Mouse (Mus musculus): Measurements from ENCODE around the gene Cacna2d4.
"Not testable (repeated sequence)": the region's sequence is repeated elsewhere in the genome, so short reads cannot be mapped to it uniquely, and the experiment has no call there.

The Cacna2d4 gene

DNA sequence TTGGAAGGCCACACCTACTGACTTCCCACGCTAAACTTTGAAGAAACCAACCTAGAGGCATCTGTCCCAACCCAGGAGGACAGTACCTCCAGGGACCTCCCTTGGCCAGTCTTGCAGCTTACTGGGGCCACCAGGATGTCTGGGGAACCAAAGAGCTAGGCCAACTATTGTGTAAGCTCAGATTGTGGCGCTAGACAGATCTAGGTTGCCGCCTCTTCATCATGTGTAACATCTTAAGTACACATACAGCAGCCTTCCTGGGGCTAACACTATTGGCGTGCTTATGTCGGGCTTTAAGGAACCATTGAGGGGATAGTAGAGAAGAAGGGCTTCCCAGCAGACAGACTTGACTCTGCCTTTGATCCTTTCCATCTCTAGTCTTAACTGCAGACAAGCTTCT is 111.5 kb downstream of the Cacna2d4 start:
- DNase-seq, result no peak

DNA sequence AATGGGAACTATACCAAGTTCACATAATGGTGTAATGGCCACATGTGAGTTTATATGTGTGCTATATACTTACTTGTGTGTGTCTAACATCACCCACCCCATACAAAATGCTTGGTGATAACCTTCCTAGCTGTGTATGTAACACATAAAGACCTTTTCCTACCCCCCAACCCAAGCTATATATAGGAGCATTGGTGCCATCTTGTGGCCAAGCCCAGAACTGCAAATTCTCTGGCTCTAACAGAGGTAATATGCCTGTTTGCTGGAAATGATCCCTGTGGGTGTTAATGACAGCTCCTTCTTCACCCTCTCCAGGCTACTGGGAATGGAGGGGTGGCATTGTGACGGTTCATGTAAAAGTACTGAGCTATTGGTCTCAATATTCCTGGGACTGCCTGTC is 111.9 kb downstream of the Cacna2d4 start:
- DNase-seq, result peak; percentile 95 to 98

DNA sequence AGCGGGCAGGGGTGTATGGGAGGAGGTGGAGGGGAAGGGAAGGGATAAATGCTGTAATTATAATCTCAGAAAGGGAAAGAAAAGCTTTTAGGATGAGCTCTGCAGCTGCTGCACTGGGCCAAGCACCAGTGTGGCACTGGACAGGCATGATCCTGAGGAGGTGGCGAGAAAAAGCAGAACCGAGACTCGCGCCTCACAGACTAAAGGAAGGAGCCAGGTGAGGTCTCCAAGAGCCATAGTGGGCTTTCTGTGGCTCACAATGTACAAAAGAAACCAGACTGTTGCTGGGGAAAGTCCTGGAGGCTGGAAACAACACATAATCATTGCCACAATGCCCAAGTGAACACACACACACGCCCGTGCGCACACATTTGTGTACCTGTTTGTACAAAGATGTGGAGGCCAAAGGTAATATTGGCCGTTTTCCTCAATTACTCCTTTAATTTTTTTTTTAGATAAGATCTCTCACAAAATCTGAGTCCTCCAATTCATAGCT is 114.4 kb downstream of the Cacna2d4 start:
- DNase-seq, result no peak

DNA sequence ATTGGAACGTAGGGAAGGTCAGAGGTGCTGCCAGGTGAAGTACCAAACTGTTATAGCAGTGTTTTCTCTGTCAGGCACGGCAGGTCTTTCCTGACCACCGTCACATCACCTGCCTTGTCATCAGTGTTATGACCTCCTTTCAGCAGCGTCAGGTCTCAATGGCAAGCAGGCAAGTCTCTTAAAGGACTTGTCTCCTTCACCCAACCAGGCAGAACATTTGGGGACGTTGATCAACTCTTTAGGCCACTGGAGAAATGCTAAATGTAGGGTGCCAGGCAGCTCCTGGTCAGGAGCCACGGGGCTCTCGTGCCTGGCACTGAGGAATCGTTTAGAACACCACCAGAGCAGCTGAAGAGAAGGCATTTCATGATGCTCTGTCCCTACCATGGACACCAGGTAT is 115.3 kb downstream of the Cacna2d4 start:
- DNase-seq, result no peak

GRCm38 (mm10) chr6:119352501-119352900 is 116.2 kb downstream of the Cacna2d4 start:
- DNase-seq, result no peak

- no peak for DNase-seq
These were observed 121.8 kb downstream of the Cacna2d4 start for GRCm38 (mm10) chr6:119358020-119358571.

DNA sequence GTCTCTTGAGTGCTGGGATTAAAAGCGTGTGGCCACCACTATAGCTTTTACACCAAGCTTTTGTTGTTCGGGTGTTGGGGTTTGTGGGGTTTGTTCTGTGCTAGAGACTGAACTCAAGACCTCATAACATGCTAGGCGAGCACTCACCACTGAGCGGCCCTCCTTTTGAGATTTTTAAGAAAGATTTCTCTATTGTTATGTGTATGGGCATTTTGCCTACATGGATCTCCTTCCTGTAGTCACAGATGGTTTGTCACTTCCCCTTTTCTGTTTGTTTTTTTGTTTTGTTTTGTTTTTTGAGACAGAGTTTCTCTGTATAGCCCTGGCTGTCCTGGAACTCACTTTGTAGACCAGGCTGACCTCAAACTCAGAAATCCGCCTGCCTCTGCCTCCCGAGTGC is 123.9 kb downstream of the Cacna2d4 start:
- not testable (repeated sequence) for DNase-seq

DNA sequence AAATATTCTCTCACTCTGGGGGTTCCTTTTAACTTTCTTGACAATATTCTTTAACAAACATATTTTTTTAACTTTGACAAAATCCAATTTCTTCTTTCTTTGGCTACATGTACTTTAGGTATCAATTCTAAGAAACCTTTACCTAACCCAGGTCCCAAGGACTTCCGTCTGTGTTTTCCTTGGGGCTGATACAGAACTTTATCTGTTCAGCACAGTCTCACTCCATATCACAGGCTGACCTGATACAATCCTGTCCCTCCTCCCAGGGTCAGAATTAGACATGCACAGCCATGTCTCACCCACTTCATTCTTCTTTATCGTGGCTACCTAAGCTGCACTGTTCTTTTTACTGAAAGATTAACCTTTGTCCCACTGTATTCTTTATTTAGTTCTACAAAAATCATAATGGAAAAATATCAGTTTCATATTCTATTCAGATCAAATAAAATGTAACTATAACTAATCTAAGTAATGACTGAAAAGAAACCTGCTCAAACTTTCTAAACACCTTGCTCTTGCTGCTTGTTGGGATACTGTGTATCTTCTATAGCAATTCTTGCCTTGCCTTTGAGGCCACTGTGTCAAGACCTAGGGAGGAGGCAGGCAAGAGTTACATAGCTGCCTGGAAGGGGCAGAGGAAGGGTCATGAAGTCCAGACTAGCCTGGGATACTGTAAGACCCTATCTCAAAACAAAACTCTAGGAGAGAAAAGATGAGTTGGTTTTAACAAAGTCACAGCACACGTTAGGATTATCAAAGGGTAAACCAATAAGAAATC is 124.8 kb downstream of the Cacna2d4 start:
- no peak for DNase-seq

- no peak for DNase-seq
These were observed 127.3 kb downstream of the Cacna2d4 start for GRCm38 (mm10) chr6:119363593-119363992.

DNA sequence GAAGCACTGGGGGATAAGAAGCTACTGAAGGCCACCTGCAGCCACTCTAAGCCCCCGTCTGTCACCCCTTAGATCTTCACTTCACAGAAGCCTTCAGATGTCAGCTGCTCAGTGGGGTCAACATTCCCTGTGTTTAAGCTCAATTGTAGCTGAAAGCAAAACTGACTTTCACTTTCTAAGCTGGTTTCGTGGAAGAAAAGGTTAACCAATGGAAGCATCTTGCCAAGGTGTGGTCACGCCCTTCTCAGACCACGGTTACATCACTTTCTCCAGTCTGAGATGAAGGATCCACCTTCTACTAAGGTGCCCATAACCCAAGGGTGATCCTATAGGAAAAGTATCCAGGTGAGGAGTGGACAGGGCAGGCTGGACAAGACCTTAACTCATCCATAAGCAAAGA is 130.5 kb downstream of the Cacna2d4 start:
- not testable (repeated sequence) for DNase-seq

GRCm38 (mm10) chr6:119367382-119367781 is 131.1 kb downstream of the Cacna2d4 start:
- DNase-seq, result no peak

GRCm38 (mm10) chr6:119371624-119372023 is 135.3 kb downstream of the Cacna2d4 start:
- DNase-seq, result no peak

GRCm38 (mm10) chr6:119372237-119372636 is 135.9 kb downstream of the Cacna2d4 start:
- no peak for DNase-seq

GRCm38 (mm10) chr6:119373000-119373705 is 136.8 kb downstream of the Cacna2d4 start:
- DNase-seq, result no peak

DNA sequence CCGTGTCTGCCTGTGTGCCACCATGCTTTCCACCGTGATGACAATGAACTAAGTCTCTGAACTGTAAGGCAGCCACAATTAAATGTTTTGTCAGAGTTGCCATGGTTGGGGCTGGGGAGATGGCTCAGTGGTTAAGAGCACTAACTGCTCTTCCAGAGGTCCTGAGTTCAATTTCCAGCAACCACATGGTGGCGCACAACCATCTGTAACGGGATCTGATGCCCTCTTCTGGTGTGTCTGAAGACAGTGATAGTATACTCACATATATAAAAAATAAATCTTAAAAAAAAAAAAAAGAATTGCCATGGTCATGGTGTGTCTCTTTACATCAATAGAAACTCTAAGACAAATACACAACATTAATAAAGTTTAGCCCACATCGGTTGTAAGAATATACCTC is 138.7 kb downstream of the Cacna2d4 start:
- no peak for DNase-seq

DNA sequence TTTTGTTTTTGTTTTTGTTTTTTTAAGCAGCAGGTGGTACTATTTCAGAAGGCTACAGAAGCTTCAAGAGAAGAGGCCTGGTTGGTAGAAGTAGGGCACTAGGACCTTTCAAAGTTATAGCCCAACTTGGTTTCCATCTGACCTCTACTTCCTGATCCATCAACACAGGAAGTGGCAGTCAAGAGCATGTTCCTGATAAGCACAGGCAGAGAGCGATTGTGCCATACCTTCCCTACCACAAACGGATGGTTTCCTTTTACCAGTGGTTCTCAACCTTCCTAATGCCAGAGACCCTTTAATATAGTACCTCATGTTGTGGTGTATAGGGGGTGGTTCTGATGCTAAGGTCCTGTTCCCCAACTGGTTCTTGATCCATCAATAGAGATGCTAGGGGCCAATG is 141.3 kb downstream of the Cacna2d4 start:
- no peak for DNase-seq

GRCm38 (mm10) chr6:119378631-119379030 is 142.3 kb downstream of the Cacna2d4 start:
- DNase-seq, result no peak

GRCm38 (mm10) chr6:119385668-119386067 is 149.3 kb downstream of the Cacna2d4 start:
- no peak for DNase-seq

GRCm38 (mm10) chr6:119386421-119386820 is 150.1 kb downstream of the Cacna2d4 start:
- no peak for DNase-seq

DNA sequence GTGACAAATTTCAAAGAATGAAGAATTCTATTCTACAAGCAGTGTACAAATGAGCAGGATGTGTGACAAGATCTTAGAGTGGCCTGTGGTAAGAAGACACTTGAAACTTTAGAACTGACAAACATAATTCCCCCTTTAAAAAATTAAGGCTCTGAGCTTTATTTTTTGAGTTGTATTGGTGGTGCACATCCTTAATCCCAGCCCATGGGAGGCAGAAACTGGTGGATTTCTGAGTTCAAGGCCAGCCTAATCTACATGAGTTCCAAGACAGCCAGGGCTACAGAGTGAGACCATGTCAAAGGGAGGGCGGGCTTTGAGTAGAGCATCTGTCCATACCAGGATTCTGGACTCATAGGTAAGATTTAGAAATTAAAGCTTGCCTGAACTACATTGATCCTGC is 150.5 kb downstream of the Cacna2d4 start:
- DNase-seq, result no peak

GRCm38 (mm10) chr6:119387801-119388649 is 151.7 kb downstream of the Cacna2d4 start:
- peak; percentile 58 to 68 for DNase-seq

- DNase-seq, result peak; percentile 97 to 98
These were observed 152.3 kb downstream of the Cacna2d4 start for GRCm38 (mm10) chr6:119388650-119389012.

- DNase-seq, result no peak
These were observed 152.8 kb downstream of the Cacna2d4 start for GRCm38 (mm10) chr6:119389089-119389488.
